Mouse (Mus musculus) kidney, embryonic 16.5 days (tissue): Measurements from ENCODE around the gene Rai14. TPM values are rescaled to one million over a fixed set of nuclear protein-coding genes. Genes with fewer than 3 reads are reported as not detected.

Experiments
- ATAC-seq: fragments of 200-750 bp; cut with Nextera tagmentation; 2 replicates; pipeline ENCODE4 v1.8.0; 2017; ENCODE audit warnings: moderate TSS enrichment; ENCODE audit not compliant: low FRiP score, low TSS enrichment
- H3K27ac ChIP-seq: fragments of 300-500 bp; sonication (generic); 2 replicates; pipeline ENCODE4 v1.5.1; 2014; ENCODE audit warnings: low read length
- H3K27me3 ChIP-seq: fragments of 300-500 bp; sonication (generic); 2 replicates; pipeline ENCODE4 v1.6.1; 2014; ENCODE audit warnings: low read length, control low read depth, mixed read lengths; ENCODE audit not compliant: insufficient read depth
- H3K36me3 ChIP-seq: fragments of 300-500 bp; sonication (generic); 2 replicates; pipeline ENCODE4 v1.6.1; 2014; ENCODE audit warnings: low read length, control low read depth, mixed read lengths; ENCODE audit not compliant: insufficient read depth
- H3K4me1 ChIP-seq: fragments of 300-500 bp; sonication (generic); 2 replicates; pipeline ENCODE4 v1.6.1; 2014; ENCODE audit warnings: low read length, control low read depth, mixed read lengths; ENCODE audit not compliant: insufficient read depth
- H3K4me2 ChIP-seq: fragments of 300-500 bp; sonication (generic); replicated peaks from 2 replicates; pipeline ENCODE4 v1.6.1; 2014; ENCODE audit warnings: low read depth, low read length
- H3K4me3 ChIP-seq: fragments of 300-500 bp; sonication (generic); 2 replicates; pipeline ENCODE4 v1.5.1; 2014; ENCODE audit warnings: mild to moderate bottlenecking, low read length
- H3K9ac ChIP-seq: fragments of 300-500 bp; sonication (generic); replicated peaks from 2 replicates; pipeline ENCODE4 v1.6.1; 2014; ENCODE audit warnings: low read length
- H3K9me3 ChIP-seq: fragments of 300-500 bp; sonication (generic); 2 replicates; pipeline ENCODE4 v1.6.1; 2016; ENCODE audit warnings: low read length, control low read depth
- WGBS: fragments of 180-500 bp; shearing (Covaris S2); extraction: QIAGEN DNeasy Blood & Tissue Kit; methylation state at CpG from one replicate; pipeline ENCODE4 v1.1.7; 2014; 5-methylcytosine and 5-hydroxymethylcytosine counted together
- polyA plus RNA-seq: library from polyadenylated mRNA; unstranded; fragments of >200 nt; fragmentation: Nextera tagmentation; extraction: Ambion mirVana; gene quantifications from 2 replicates; pipeline ENCODE4 v1.2.1, GENCODE M21; 2015

Gene Rai14
- polyA plus RNA-seq, 1 experiment from 2014 or later = 60.6 TPM

GRCm38 (mm10) chr15:10713626-10714316 lies 653 bp downstream of the Rai14 start:
- ATAC-seq = peak; percentile 8; the same call in 1 of the 2 replicates
- H3K9me3 ChIP-seq = peaks cover 9% of the 10 kb centered on the region
- peaks cover 10% of the 10 kb centered on the region; the same call in 1 of the 2 replicates for H3K36me3 ChIP-seq
- H3K4me3 ChIP-seq = peak overlapping the region; percentile 82
- H3K27me3 ChIP-seq = no peaks in the 10 kb centered on the region
- peak overlapping the region; percentile 62 for H3K4me2 ChIP-seq
- H3K27ac ChIP-seq = peak overlapping the region; percentile 86
- peak overlapping the region; percentile 87 for H3K9ac ChIP-seq
- under 1% methylated on average over 35 of the region's 35 CpGs for WGBS
- peaks cover 26% of the 10 kb centered on the region for H3K4me1 ChIP-seq

GRCm38 (mm10) chr15:10713181-10713625 lies 1.2 kb downstream of the Rai14 start:
- H3K27ac ChIP-seq = peak overlapping the region; percentile 86
- WGBS = 7% methylated on average over 13 of the region's 13 CpGs
- peaks cover 9% of the 10 kb centered on the region for H3K9me3 ChIP-seq
- peaks cover 15% of the 10 kb centered on the region; the same call in 1 of the 2 replicates for H3K36me3 ChIP-seq
- no peak for ATAC-seq
- peak overlapping the region; percentile 62 for H3K4me2 ChIP-seq
- H3K27me3 ChIP-seq = no peaks in the 10 kb centered on the region
- H3K4me3 ChIP-seq = peak overlapping the region; percentile 82
- H3K9ac ChIP-seq = peak overlapping the region; percentile 87
- peaks cover 26% of the 10 kb centered on the region for H3K4me1 ChIP-seq

- H3K27me3 ChIP-seq = no peaks in the 10 kb centered on the region
- H3K4me3 ChIP-seq = peak overlapping the region; percentile 82
- peak overlapping the region; percentile 87; the same call in 1 of the 2 replicates for H3K9ac ChIP-seq
- peaks cover 5% of the 10 kb centered on the region; the same call in 1 of the 2 replicates for H3K9me3 ChIP-seq
- WGBS = 78% methylated on average over 3 of the region's 3 CpGs
- H3K27ac ChIP-seq = no peak overlapping the region
- H3K4me1 ChIP-seq = peaks cover 26% of the 10 kb centered on the region
- peaks cover 15% of the 10 kb centered on the region; the same call in 1 of the 2 replicates for H3K36me3 ChIP-seq
- peak overlapping the region; percentile 62 for H3K4me2 ChIP-seq
- no peak for ATAC-seq
Observed at GRCm38 (mm10) chr15:10712288-10712687, 2.1 kb downstream of the Rai14 start.

- Histone ChIP-seq H3K36me3 (peaks cover 12% of the 10 kb centered on the region; the same call in 1 of the 2 replicates), H3K27me3 (no peaks in the 10 kb centered on the region), H3K9me3 (no peaks in the 10 kb centered on the region), H3K9ac (no peak overlapping the region), H3K4me2 (no peak overlapping the region), H3K4me1 (peaks cover 29% of the 10 kb centered on the region), H3K27ac (no peak overlapping the region), H3K4me3 (no peak overlapping the region)
- no peak for ATAC-seq
- 74% methylated on average over 6 of the region's 6 CpGs for WGBS
Observed at GRCm38 (mm10) chr15:10711231-10711630, 3.2 kb downstream of the Rai14 start.

GRCm38 (mm10) chr15:10708591-10709272 lies 5.7 kb downstream of the Rai14 start:
- Histone ChIP-seq H3K36me3 (peaks cover 12% of the 10 kb centered on the region; the same call in 1 of the 2 replicates), H3K9me3 (no peaks in the 10 kb centered on the region), H3K4me3 (no peak overlapping the region), H3K9ac (no peak overlapping the region), H3K4me2 (no peak overlapping the region), H3K27me3 (no peaks in the 10 kb centered on the region), H3K4me1 (peaks cover 23% of the 10 kb centered on the region), H3K27ac (no peak overlapping the region)
- no peak for ATAC-seq
- WGBS = 87% methylated on average over 10 of the region's 10 CpGs

- WGBS = 92% methylated on average over 6 of the region's 6 CpGs
Observed at GRCm38 (mm10) chr15:10707109-10707508, 7.3 kb downstream of the Rai14 start.

GRCm38 (mm10) chr15:10706414-10706813 lies 8.0 kb downstream of the Rai14 start:
- no peaks in the 10 kb centered on the region for H3K27me3 ChIP-seq
- H3K9ac ChIP-seq = no peak overlapping the region
- no peak overlapping the region for H3K27ac ChIP-seq
- no peak overlapping the region for H3K4me2 ChIP-seq
- peaks cover 19% of the 10 kb centered on the region for H3K4me1 ChIP-seq
- no peaks in the 10 kb centered on the region for H3K9me3 ChIP-seq
- H3K36me3 ChIP-seq = peaks cover 12% of the 10 kb centered on the region; the same call in 1 of the 2 replicates
- ATAC-seq = no peak
- H3K4me3 ChIP-seq = no peak overlapping the region
- WGBS = 59% methylated on average over 8 of the region's 8 CpGs

More at GRCm38 (mm10) chr15:10707109-10707508, 7.3 kb downstream of the Rai14 start:
- Histone ChIP-seq H3K4me3 (no peak overlapping the region), H3K36me3 (peaks cover 12% of the 10 kb centered on the region; the same call in 1 of the 2 replicates), H3K27me3 (no peaks in the 10 kb centered on the region), H3K9me3 (no peaks in the 10 kb centered on the region), H3K4me2 (no peak overlapping the region), H3K4me1 (peaks cover 16% of the 10 kb centered on the region), H3K9ac (no peak overlapping the region), H3K27ac (no peak overlapping the region)
- no peak for ATAC-seq

DNA sequence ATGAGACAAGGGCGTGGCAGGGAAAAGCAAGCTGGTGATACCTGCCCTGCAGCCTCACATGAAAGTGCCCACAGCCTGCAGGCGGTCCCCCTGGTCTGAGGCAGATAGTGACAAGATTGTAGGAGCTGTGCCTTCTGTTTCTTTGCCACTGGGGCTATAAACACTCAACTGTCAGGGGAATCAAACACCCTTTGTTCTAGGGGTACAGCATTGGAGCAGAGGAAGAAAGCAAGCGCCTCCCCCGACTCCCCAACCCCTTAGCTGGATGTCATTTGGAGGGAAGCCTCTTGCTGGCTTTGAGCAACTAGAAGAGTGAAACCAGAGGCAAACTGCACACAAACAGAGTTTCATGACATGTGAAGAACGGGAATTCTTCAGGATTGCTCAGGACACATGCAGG lies 8.7 kb downstream of the Rai14 start:
- WGBS = 64% methylated on average over 5 of the region's 5 CpGs
- Histone ChIP-seq H3K9ac (no peak overlapping the region), H3K9me3 (no peaks in the 10 kb centered on the region), H3K4me1 (peaks cover 18% of the 10 kb centered on the region; the same call in 1 of the 2 replicates), H3K36me3 (peaks cover 12% of the 10 kb centered on the region; the same call in 1 of the 2 replicates), H3K27me3 (no peaks in the 10 kb centered on the region), H3K4me2 (no peak overlapping the region), H3K27ac (no peak overlapping the region), H3K4me3 (no peak overlapping the region)
- no peak for ATAC-seq

DNA sequence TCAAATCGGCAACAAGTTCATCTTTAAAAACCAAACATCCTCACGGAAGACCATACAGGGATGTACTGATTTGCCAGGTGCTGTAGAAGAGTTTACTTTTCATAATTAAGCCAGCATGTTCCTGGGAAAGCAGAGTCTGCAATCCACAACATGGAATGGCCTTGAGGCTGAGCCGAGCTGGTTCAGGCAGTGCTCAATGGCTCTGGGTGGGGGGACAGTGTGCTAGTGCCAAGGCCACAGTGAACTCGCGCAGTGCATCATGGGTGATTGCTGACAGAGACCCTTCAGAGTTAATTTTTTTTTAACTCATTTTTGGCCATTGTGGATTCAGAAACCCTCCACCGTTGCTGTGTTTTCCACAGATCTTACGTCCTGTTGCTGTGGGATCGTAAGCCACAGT lies 10.1 kb downstream of the Rai14 start:
- no peak overlapping the region for H3K4me3 ChIP-seq
- no peak for ATAC-seq
- WGBS = 87% methylated on average over 8 of the region's 8 CpGs

More for the DNA sequence above, 10.1 kb downstream of the Rai14 start:
- H3K9me3 ChIP-seq = no peaks in the 10 kb centered on the region
- no peak overlapping the region for H3K4me2 ChIP-seq
- no peak overlapping the region for H3K9ac ChIP-seq
- no peak overlapping the region for H3K27ac ChIP-seq
- H3K4me1 ChIP-seq = peaks cover 23% of the 10 kb centered on the region; the same call in 1 of the 2 replicates
- no peaks in the 10 kb centered on the region for H3K27me3 ChIP-seq
- peaks cover 12% of the 10 kb centered on the region; the same call in 1 of the 2 replicates for H3K36me3 ChIP-seq
